Comparison of ENCODE assay signal across 23 mouse cellular contexts in genomic region chr19:57235931-57236330, GRCm38 (mm10).
DNase-seq lines count a peak whose midpoint lies in the region; ATAC-seq and TF ChIP-seq lines count a peak whose summit lies in the region.
"Had no signal": no experiment of that assay in that cellular context is flagged by ENCODE, and none has a peak within 500 bp of the region (broad histone marks: within the 10 kb centered on the region; RNA-seq: fewer than 3 reads in every experiment).

No protein-coding gene starts in this region.

- no peak for ATAC-seq in cerebellum, adult (ENCODE audit: insufficient number of reproducible peaks, low FRiP score, low TSS enrichment)
- 0 out of 2 replicates have a peak, but pooled peaks have one; percentile 16 for ATAC-seq in midbrain, embryonic 16.5 days
- no peak for ATAC-seq in midbrain, postnatal 0 days (ENCODE audit: low FRiP score)
- no peak for ATAC-seq in inflammation-experienced regulatory T-cells, adult 6 months

- no peak overlapping the region for H3K9ac ChIP-seq in midbrain, embryonic 16.5 days (ENCODE audit: low read depth, low read length)
- no peak overlapping the region for H3K9ac ChIP-seq in midbrain, postnatal 0 days (replicated peaks; ENCODE audit: low read length, poor library complexity, severe bottlenecking)
- H3K9ac ChIP-seq: forebrain, embryonic 13.5 days; heart, embryonic 12.5 days; hindbrain, embryonic 14.5 days; liver, embryonic 14.5 days had no signal

- H3K36me3 ChIP-seq in midbrain, embryonic 16.5 days (ENCODE audit: control insufficient read depth, insufficient read depth, low read length), result no peaks in the 10 kb centered on the region
- no peaks in the 10 kb centered on the region for H3K36me3 ChIP-seq in midbrain, postnatal 0 days (ENCODE audit: insufficient read depth, low read length)
- H3K36me3 ChIP-seq: G1E; heart, embryonic 12.5 days; midbrain, embryonic 10.5 days had no signal

- WGBS in midbrain, embryonic 16.5 days, result 78% methylated on average over 2 of the region's 2 CpGs
- 92% methylated on average over 2 of the region's 2 CpGs for WGBS in midbrain, postnatal 0 days

- peak; percentile 69 for DNase-seq in cerebellum, adult 11 months
- DNase-seq in midbrain, postnatal 0 days (ENCODE audit: low spot score), result no peak
- peak; percentile 68 to 73 for DNase-seq in cerebellum, postnatal 10 days
- no peak for DNase-seq in lung, postnatal 25 days (ENCODE audit: low spot score)
- DNase-seq: adrenal gland, adult 8-10 months; gastrocnemius, postnatal 36 days; heart, adult 18-20 months; kidney, adult 11 months; kidney, postnatal 14 days; liver; lung, adult 2 months; lung, postnatal 10 days; thymus, postnatal 14 days had no signal

- H3K4me1 ChIP-seq in midbrain, embryonic 16.5 days (ENCODE audit: control insufficient read depth, insufficient read depth, low read length), result peaks cover 6% of the 10 kb centered on the region; the same call in 1 of the 2 replicates
- no peaks in the 10 kb centered on the region; the same call in 1 of the 2 replicates for H3K4me1 ChIP-seq in midbrain, postnatal 0 days (ENCODE audit: insufficient read depth, low read length)
- H3K4me1 ChIP-seq: midbrain, embryonic 10.5 days had no signal

- H3K4me2 ChIP-seq in midbrain, embryonic 16.5 days (ENCODE audit: low read length), result no peak overlapping the region
- no peak overlapping the region; the same call in 1 of the 2 replicates for H3K4me2 ChIP-seq in midbrain, postnatal 0 days (ENCODE audit: low read depth, low read length, poor library complexity, severe bottlenecking)
- H3K4me2 ChIP-seq: forebrain, embryonic 13.5 days; heart, embryonic 12.5 days had no signal

- H3K27me3 ChIP-seq in midbrain, embryonic 16.5 days (ENCODE audit: control insufficient read depth, insufficient read depth, low read depth, low read length), result no peaks in the 10 kb centered on the region
- H3K27me3 ChIP-seq in midbrain, postnatal 0 days (ENCODE audit: insufficient read depth, low read length), result no peaks in the 10 kb centered on the region
- H3K27me3 ChIP-seq: forebrain, embryonic 13.5 days; heart, embryonic 12.5 days had no signal

- no peaks in the 10 kb centered on the region for H3K9me3 ChIP-seq in midbrain, embryonic 16.5 days (replicated peaks; ENCODE audit: control insufficient read depth, low read length, poor library complexity, severe bottlenecking)
- H3K9me3 ChIP-seq in midbrain, postnatal 0 days (ENCODE audit: low read length), result no peaks in the 10 kb centered on the region
- H3K9me3 ChIP-seq: forebrain, embryonic 13.5 days; midbrain, embryonic 10.5 days had no signal

- no peak overlapping the region for H3K4me3 ChIP-seq in midbrain, embryonic 16.5 days (ENCODE audit: low read depth, low read length)
- no peak overlapping the region for H3K4me3 ChIP-seq in midbrain, postnatal 0 days (ENCODE audit: low read depth, low read length)
- H3K4me3 ChIP-seq: erythroblast, embryonic 14.5 days; forebrain, embryonic 13.5 days; heart, embryonic 12.5 days; midbrain, embryonic 10.5 days had no signal

- H3K27ac ChIP-seq in midbrain, embryonic 16.5 days (ENCODE audit: low read length), result no peak overlapping the region
- no peak overlapping the region for H3K27ac ChIP-seq in midbrain, postnatal 0 days (ENCODE audit: low read depth, low read length)
- H3K27ac ChIP-seq: forebrain, embryonic 13.5 days; hindbrain, embryonic 14.5 days; liver, embryonic 14.5 days; midbrain, embryonic 10.5 days had no signal

- no peak for TF ChIP-seq CTCF in midbrain, postnatal 0 days (IDR thresholded peaks at IDR 0.05)

Comparison
In these comparisons a context has a peak if more than half of its experiments do, and no peak if none do; other contexts are left out.
1. DNase-seq: peak in cerebellum, adult 11 months (single experiment) and cerebellum, postnatal 10 days (2 of 2); none in midbrain, postnatal 0 days (single experiment) and lung, postnatal 25 days (single experiment).